Mouse (Mus musculus) sigmoid colon, adult 10 weeks (tissue): Measurements from ENCODE around the gene Vmn1r165. TPM values are rescaled to one million over a fixed set of nuclear protein-coding genes. Genes with fewer than 3 reads are reported as not detected.

Source experiments
- polyA plus RNA-seq: library from polyadenylated mRNA; stranded (reverse); fragments of 350-450 nt; fragmentation: Illumina TruSeq; extraction: RNeasy Lipid Tissue Mini Kit (QIAGEN cat#74804); gene quantifications from one replicate; pipeline ENCODE4 v1.2.3, GENCODE M21; 2014; ENCODE audit warnings: low read depth, low replicate concordance

Gene Vmn1r165
- not detected for polyA plus RNA-seq

DNA sequence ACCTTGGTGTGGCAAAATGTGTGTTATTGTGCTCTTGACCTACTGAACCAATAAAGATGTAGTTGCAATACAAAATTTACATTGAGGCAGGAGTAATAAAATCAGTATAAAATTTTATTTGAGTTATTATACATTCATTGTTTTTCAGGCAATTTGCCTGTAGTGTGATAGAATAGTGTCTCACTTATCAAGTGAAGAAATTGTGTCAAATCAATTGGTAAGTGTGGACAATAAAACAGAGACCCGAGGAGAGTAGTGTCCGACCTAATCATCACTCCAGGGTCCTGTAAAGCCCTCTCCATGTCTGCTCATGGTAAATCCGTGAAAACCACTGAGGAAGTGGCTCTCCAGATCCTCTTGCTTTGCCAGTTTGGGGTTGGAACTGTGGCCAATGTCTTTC is at the start of gene Vmn1r165:
Gene Vmn1r165 (plus strand): TSS at position 301 of the 400 bp plus-strand sequence.

DNA sequence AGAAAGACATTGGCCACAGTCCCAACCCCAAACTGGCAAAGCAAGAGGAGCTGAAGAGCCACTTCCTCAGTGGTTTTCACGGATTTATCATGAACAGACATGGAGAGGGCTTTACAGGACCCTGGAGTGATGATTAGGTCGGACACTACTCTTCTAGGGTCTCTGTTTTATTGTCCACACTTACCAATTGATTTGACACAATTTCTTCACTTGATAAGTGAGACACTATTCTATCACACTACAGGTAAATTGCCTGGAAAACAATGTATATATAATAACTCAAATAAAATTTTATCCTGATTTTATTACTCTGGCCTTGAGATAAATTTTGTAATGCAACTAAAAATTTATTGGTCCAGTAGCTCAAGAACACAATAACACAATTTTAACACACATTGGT is 34.5 kb downstream of the Vmn1r165 start, which contains the start of gene Vmn1r166:
Gene Vmn1r166 (minus strand): TSS at position 101 of the 400 bp plus-strand sequence.

Other genes starting within 250 kb of the Vmn1r165 start
- gene Gm4214, start 232.7 kb upstream of the Vmn1r165 start, polyA plus RNA-seq = not detected
- not detected for gene Gm4216, start 197.4 kb upstream of the Vmn1r165 start, polyA plus RNA-seq
- not detected for gene Vmn1r163, start 161.8 kb upstream of the Vmn1r165 start, polyA plus RNA-seq
- gene Gm8720, start 149.9 kb upstream of the Vmn1r165 start, polyA plus RNA-seq = not detected
- not detected for gene Gm10662, start 72.9 kb upstream of the Vmn1r165 start, polyA plus RNA-seq
- gene Vmn1r166, start 34.4 kb downstream of the Vmn1r165 start, polyA plus RNA-seq = not detected
- gene Gm6902, start 61.6 kb downstream of the Vmn1r165 start, polyA plus RNA-seq = not detected
- not detected for gene Nlrp4e, start 83.9 kb downstream of the Vmn1r165 start, polyA plus RNA-seq
- not detected for gene Nlrp5, start 168.6 kb downstream of the Vmn1r165 start, polyA plus RNA-seq